Mouse (Mus musculus): ENCODE data around the gene Ctdspl.

DNA sequence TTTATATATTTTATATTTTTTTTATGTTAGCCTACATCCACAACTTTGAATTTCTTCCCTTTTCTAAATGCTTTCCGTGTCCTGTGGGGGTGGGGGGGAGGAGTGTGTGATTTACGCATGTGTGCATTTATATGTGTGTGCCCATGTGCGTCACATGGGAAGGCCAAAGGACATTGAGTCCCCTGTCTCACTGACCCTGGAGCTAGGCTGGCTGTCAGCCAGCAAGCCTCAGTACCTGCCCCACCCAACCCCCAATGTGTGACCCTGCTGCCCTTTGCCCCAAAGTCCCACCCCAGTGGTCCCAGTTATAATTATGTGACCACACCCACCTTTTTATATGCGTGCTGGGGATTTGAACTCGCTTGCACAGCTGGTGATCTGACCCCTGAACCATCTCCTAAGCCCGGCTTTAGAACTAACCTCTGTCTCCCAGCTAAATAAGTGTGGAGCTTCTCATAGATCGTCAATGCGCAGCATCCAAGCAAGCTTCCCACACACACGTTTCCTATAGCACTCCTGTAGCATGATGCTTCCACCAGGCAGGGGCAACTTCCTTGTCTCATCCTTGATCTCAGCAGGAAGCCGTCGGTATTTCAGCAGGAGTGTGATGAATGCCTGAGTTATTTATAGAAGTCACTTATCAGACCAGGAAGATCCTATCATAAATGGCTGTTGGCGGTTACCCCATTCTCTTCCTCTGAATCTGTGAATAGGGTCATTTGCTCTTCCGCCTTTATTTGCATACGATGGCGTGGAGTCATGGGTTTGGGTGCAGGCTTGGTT, 58.6 kb downstream of the Ctdspl start:
- TF ChIP-seq CTCF (IDR thresholded peaks at IDR 0.05; ENCODE audit: insufficient read depth, low read length): no peak
- TF ChIP-seq POLR2A (IDR thresholded peaks at IDR 0.05; ENCODE audit: borderline replicate concordance, extremely low read depth, low read depth, low read length): no peak

All from lung, adult 2 months (tissue).